Mouse (Mus musculus): Measurements from ENCODE around the gene Ndufaf8. TPM values are rescaled to one million over a fixed set of nuclear protein-coding genes. Genes with fewer than 3 reads are reported as not detected.

Ndufaf8 gene
- 67.2 TPM for polyA plus RNA-seq (2017; shearing (Covaris generic))

GRCm38 (mm10) chr11:120098588-120099511 lies at the start of gene Ndufaf8, which contains the start of gene Tepsin:
Gene Ndufaf8 (plus strand): TSS chr11:120098928.
Gene Tepsin (minus strand): TSS chr11:120098731.

GRCm38 (mm10) chr11:120086702-120087152 lies 12.0 kb upstream of the Ndufaf8 start, which contains the start of gene Cep131:
Gene Cep131 (minus strand): TSS chr11:120086827.

Other genes starting within 250 kb of the Ndufaf8 start
- gene Chmp6, start 185.5 kb upstream of the Ndufaf8 start, polyA plus RNA-seq (2017; shearing (Covaris generic)), result 30.9 TPM
- 17.8 TPM for gene Baiap2, start 156.2 kb upstream of the Ndufaf8 start, polyA plus RNA-seq (2017; shearing (Covaris generic))
- 0.80 TPM for gene Aatk, start 51.8 kb upstream of the Ndufaf8 start, polyA plus RNA-seq (2017; shearing (Covaris generic))
- gene Cep131, start 12.1 kb upstream of the Ndufaf8 start, polyA plus RNA-seq (2017; shearing (Covaris generic)), result 2.8 TPM
- 14.9 TPM for gene Tepsin, start 197 bp upstream of the Ndufaf8 start, polyA plus RNA-seq (2017; shearing (Covaris generic))
- 121 TPM for gene Slc38a10, start 52.4 kb downstream of the Ndufaf8 start, polyA plus RNA-seq (2017; shearing (Covaris generic))
- 0.18 TPM for gene Bahcc1, start 134.0 kb downstream of the Ndufaf8 start, polyA plus RNA-seq (2017; shearing (Covaris generic))
- 2,851 TPM for gene Actg1, start 249.6 kb downstream of the Ndufaf8 start, polyA plus RNA-seq (2017; shearing (Covaris generic))

Data from effector memory CD4-positive, alpha-beta T cell, adult 7 months (primary cell).